Mouse (Mus musculus): ENCODE measurements at regions not wholly inside any gene's neighbourhood (a gene's known extent, or its start where the extent isn't known, plus 50 kb on each side); places are given as distances from the start of the nearest gene placed in this dataset.

DNA sequence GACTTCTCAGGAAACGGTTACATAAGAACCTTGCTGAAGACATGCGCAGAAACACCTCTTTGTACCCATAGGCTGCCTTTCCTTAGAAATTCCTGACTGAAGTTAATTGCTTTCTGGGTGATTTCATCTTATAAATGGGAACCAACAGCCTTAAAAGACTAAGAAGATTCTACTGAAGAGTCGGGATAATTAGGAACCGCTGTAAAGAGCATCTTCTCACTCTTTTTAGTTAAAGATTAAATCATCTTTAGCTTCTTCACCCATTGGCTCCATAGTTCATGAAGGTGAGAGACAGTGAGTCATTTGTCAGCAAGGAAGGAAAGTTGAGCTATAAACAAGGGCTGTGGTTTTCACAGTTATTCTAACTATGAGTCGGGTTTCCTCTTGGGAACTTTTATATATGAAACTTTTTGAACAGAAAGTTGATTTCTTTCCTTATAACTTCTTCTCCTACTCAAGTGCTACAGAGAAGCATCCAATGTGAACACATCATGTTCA is 93.1 kb downstream of the Car2 start:
- TF ChIP-seq CTCF (IDR thresholded peaks at IDR 0.05; ENCODE audit: borderline replicate concordance, extremely low read depth, insufficient read depth, insufficient read length) = no peak
- no peak for TF ChIP-seq POLR2A (IDR thresholded peaks at IDR 0.05; ENCODE audit: borderline replicate concordance, extremely low read depth, insufficient read depth, insufficient read length, poor library complexity, severe bottlenecking)
